11 mouse cellular contexts compared by ENCODE assay signal in the genomic region with DNA sequence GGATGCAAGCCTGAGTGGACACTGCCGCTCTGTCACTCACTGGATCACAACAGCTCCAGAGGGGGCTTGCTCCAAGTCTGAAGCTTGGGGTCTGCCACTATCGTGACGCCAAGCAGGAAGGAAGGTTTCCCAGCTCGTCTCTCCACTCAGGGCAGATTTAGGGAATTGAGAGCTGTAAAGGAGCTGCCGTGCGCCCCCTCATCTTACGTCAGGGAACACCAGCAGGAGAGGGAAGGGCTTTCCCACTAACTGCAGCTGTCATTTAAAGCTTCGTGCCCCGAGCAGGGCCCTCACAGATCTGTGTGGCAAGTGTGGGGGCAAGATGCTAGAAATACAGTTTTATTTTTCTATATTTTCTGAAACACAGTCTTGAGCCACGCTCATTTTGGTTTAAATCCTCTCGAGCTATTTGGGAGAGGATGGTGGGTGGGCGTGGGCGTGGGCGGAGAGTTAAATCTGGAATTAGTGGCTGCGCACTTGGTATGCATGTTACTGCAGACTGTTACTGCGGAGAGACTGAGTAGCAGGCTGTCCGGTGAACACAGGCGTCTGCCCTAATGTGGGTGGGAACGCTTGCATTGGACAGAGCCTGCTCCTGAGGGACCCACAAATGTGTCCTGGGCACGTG. TPM values are rescaled to one million over a fixed set of nuclear protein-coding genes. Genes with fewer than 3 reads are reported as not detected.
DNase-seq lines count a peak whose midpoint lies in the region; ATAC-seq and TF ChIP-seq lines count a peak whose summit lies in the region.
"Had no signal": no experiment of that assay in that cellular context is flagged by ENCODE, and none has a peak within 500 bp of the region (broad histone marks: within the 10 kb centered on the region; RNA-seq: fewer than 3 reads in every experiment).

No protein-coding gene starts in this region.

- no peak for TF ChIP-seq CTCF in cortical plate, adult 2 months (IDR thresholded peaks at IDR 0.05; ENCODE audit: extremely low read depth, insufficient read depth, low read length)
- no peak for TF ChIP-seq CTCF in olfactory bulb, adult 2 months (IDR thresholded peaks at IDR 0.05; ENCODE audit: insufficient read depth, low read depth, low read length)
- TF ChIP-seq CTCF in cerebellum, adult 2 months (IDR thresholded peaks at IDR 0.05; ENCODE audit: borderline replicate concordance, insufficient read depth, low read depth, low read length), result no peak

- H3K4me1 ChIP-seq in cortical plate, adult 2 months (ENCODE audit: control insufficient read depth, insufficient read depth, low read length), result peaks cover 7% of the 10 kb centered on the region
- peaks cover 18% of the 10 kb centered on the region for H3K4me1 ChIP-seq in embryonic facial prominence, embryonic 15.5 days
- peaks cover 35% of the 10 kb centered on the region for H3K4me1 ChIP-seq in olfactory bulb, adult 2 months (ENCODE audit: control insufficient read depth, insufficient read depth, low read length)
- no peaks in the 10 kb centered on the region for H3K4me1 ChIP-seq in hindbrain, embryonic 12.5 days
- H3K4me1 ChIP-seq in cerebellum, adult 2 months (ENCODE audit: control insufficient read depth, insufficient read depth, low read length), result peaks cover 10% of the 10 kb centered on the region; the same call in 1 of the 2 replicates

- peak; percentile 57; the same call in 1 of the 2 replicates for TF ChIP-seq POLR2A in cortical plate, adult 2 months (IDR thresholded peaks at IDR 0.05; ENCODE audit: extremely low read depth, insufficient read depth, low read length)
- TF ChIP-seq POLR2A in olfactory bulb, adult 2 months (IDR thresholded peaks at IDR 0.05; ENCODE audit: insufficient read depth, low read depth, low read length), result no peak
- no peak for TF ChIP-seq POLR2A in cerebellum, adult 2 months (IDR thresholded peaks at IDR 0.05; ENCODE audit: borderline replicate concordance, insufficient read depth, low read length)

- no peak overlapping the region for H3K9ac ChIP-seq in embryonic facial prominence, embryonic 15.5 days
- H3K9ac ChIP-seq in hindbrain, embryonic 12.5 days, result no peak overlapping the region
- H3K9ac ChIP-seq: intestine, embryonic 15.5 days had no signal

- H3K27me3 ChIP-seq in embryonic facial prominence, embryonic 15.5 days, result no peaks in the 10 kb centered on the region
- no peaks in the 10 kb centered on the region for H3K27me3 ChIP-seq in hindbrain, embryonic 12.5 days
- no peaks in the 10 kb centered on the region for H3K27me3 ChIP-seq in cerebellum, adult 2 months (ENCODE audit: control insufficient read depth, insufficient read depth, low read length)
- H3K27me3 ChIP-seq: intestine, embryonic 15.5 days had no signal

- H3K36me3 ChIP-seq in embryonic facial prominence, embryonic 15.5 days, result peaks cover 16% of the 10 kb centered on the region; the same call in 1 of the 2 replicates
- H3K36me3 ChIP-seq in hindbrain, embryonic 12.5 days, result peaks cover 5% of the 10 kb centered on the region; the same call in 1 of the 2 replicates
- H3K36me3 ChIP-seq: intestine, embryonic 15.5 days had no signal

- H3K4me2 ChIP-seq in embryonic facial prominence, embryonic 15.5 days (replicated peaks), result no peak overlapping the region
- no peak overlapping the region for H3K4me2 ChIP-seq in hindbrain, embryonic 12.5 days (replicated peaks)
- H3K4me2 ChIP-seq: intestine, embryonic 15.5 days had no signal

- peak; percentile 71 to 74 for DNase-seq in layer of hippocampus, postnatal 10 days (ENCODE audit: low spot score in 2 of 2)
- DNase-seq in cerebellum, adult 2 months, result no peak
- no peak for DNase-seq in gastrocnemius, postnatal 4 days (ENCODE audit: low spot score in 2 of 2)
- DNase-seq: cerebellum, postnatal 36 days; lung, postnatal 14 days had no signal

- H3K27ac ChIP-seq in cortical plate, adult 2 months (ENCODE audit: insufficient read depth, low read length), result peak overlapping the region; percentile 96
- peak overlapping the region; percentile 44; the same call in 1 of the 2 replicates for H3K27ac ChIP-seq in embryonic facial prominence, embryonic 15.5 days (replicated peaks)
- peak overlapping the region; percentile 53 for H3K27ac ChIP-seq in olfactory bulb, adult 2 months (ENCODE audit: insufficient read depth, low read depth, low read length)
- no peak overlapping the region for H3K27ac ChIP-seq in hindbrain, embryonic 12.5 days
- no peak overlapping the region for H3K27ac ChIP-seq in cerebellum, adult 2 months (ENCODE audit: insufficient read depth, low read length)
- H3K27ac ChIP-seq: intestine, embryonic 15.5 days had no signal

- no peak overlapping the region for H3K4me3 ChIP-seq in cortical plate, adult 2 months (ENCODE audit: insufficient read depth, low read length)
- H3K4me3 ChIP-seq in embryonic facial prominence, embryonic 15.5 days (replicated peaks), result no peak overlapping the region
- peak overlapping the region; percentile 13; the same call in 1 of the 2 replicates for H3K4me3 ChIP-seq in olfactory bulb, adult 2 months (ENCODE audit: insufficient read depth, low read depth, low read length)
- H3K4me3 ChIP-seq in hindbrain, embryonic 12.5 days, result no peak overlapping the region
- H3K4me3 ChIP-seq in cerebellum, adult 2 months (replicated peaks; ENCODE audit: insufficient read depth, low read depth, low read length), result no peak overlapping the region
- H3K4me3 ChIP-seq: intestine, embryonic 15.5 days had no signal

- no peak for ATAC-seq in embryonic facial prominence, embryonic 15.5 days (ENCODE audit: insufficient number of reproducible peaks, low FRiP score, low TSS enrichment, low read depth)
- no peak for ATAC-seq in hindbrain, embryonic 12.5 days (ENCODE audit: low FRiP score)
- ATAC-seq: intestine, embryonic 15.5 days; midbrain, embryonic 16.5 days had no signal

- H3K9me3 ChIP-seq in embryonic facial prominence, embryonic 15.5 days (replicated peaks), result no peaks in the 10 kb centered on the region
- no peaks in the 10 kb centered on the region for H3K9me3 ChIP-seq in hindbrain, embryonic 12.5 days (replicated peaks)
- H3K9me3 ChIP-seq: intestine, embryonic 15.5 days had no signal

- WGBS in embryonic facial prominence, embryonic 15.5 days, result 53% methylated on average over 20 of the region's 20 CpGs
- WGBS in olfactory bulb, adult 2 months, result 51% methylated on average over 20 of the region's 20 CpGs
- whole genome bisulfite sequencing in hindbrain, embryonic 12.5 days, result 83% methylated on average over 20 of the region's 20 CpGs
- 83% methylated on average over 20 of the region's 20 CpGs for WGBS in cerebellum, adult 2 months

RNA-seq across cellular contexts. Expression of a gene that starts 19.4 kb away (rescaled TPM):
- polyA plus RNA-seq in cortical plate, adult 2 months (2012; rRNA removed), result 32.6 and 34.8 TPM in 2 replicates
- polyA plus RNA-seq in embryonic facial prominence, embryonic 15.5 days (2015; fragmentation: Nextera tagmentation; extraction: Ambion mirVana), result 22.4 and 32.8 TPM in 2 replicates
- total RNA-seq in layer of hippocampus, postnatal 10 days (2021), result 10 to 100 TPM; 12.2 to 12.6 TPM
- not detected in 2 replicates for polyA plus RNA-seq in olfactory bulb, adult 2 months (2012; ENCODE audit: insufficient read depth, insufficient read length, low replicate concordance, missing spikeins)
- polyA plus RNA-seq in hindbrain, embryonic 12.5 days (2016; fragmentation: Nextera tagmentation; extraction: Ambion mirVana), result 15.4 and 16.4 TPM in 2 replicates
- 3.9 and 4.4 TPM in 2 replicates for polyA plus RNA-seq in cerebellum, adult 2 months (2012; rRNA removed)
- total RNA-seq in gastrocnemius, postnatal 4 days (2021), result 1 to 10 TPM; 5.4 to 5.8 TPM

RNA-seq across cellular contexts. Expression of a gene that starts 51.8 kb away (rescaled TPM):
- 117 and 125 TPM in 2 replicates for polyA plus RNA-seq in cortical plate, adult 2 months (2012; rRNA removed)
- 107 and 109 TPM in 2 replicates for polyA plus RNA-seq in embryonic facial prominence, embryonic 15.5 days (2015; fragmentation: Nextera tagmentation; extraction: Ambion mirVana)
- 100 to 1,000 TPM; 139 TPM for total RNA-seq in layer of hippocampus, postnatal 10 days (2021)
- polyA plus RNA-seq in olfactory bulb, adult 2 months (2012; ENCODE audit: insufficient read depth, insufficient read length, low replicate concordance, missing spikeins), result not detected in 2 replicates
- polyA plus RNA-seq in hindbrain, embryonic 12.5 days (2016; fragmentation: Nextera tagmentation; extraction: Ambion mirVana), result 79.2 and 92.1 TPM in 2 replicates
- polyA plus RNA-seq in cerebellum, adult 2 months (2012; rRNA removed), result 117 and 134 TPM in 2 replicates
- 100 to 1,000 TPM; 127 to 159 TPM for total RNA-seq in gastrocnemius, postnatal 4 days (2021)

Comparison
In these comparisons a context has a peak if more than half of its experiments do, and no peak if none do; other contexts are left out.
1. H3K27ac ChIP-seq: peak in cortical plate, adult 2 months (single experiment), embryonic facial prominence, embryonic 15.5 days (single experiment) and olfactory bulb, adult 2 months (single experiment); none in hindbrain, embryonic 12.5 days (single experiment) and cerebellum, adult 2 months (single experiment).
2. DNase-seq: peak in layer of hippocampus, postnatal 10 days (2 of 2); none in cerebellum, adult 2 months (0 of 2) and gastrocnemius, postnatal 4 days (0 of 2).